Mouse (Mus musculus): ENCODE data around the gene Sst.
"Not testable (repeated sequence)": the region's sequence is repeated elsewhere in the genome, so short reads cannot be mapped to it uniquely, and the experiment has no call there.

The Sst gene

GRCm38 (mm10) chr16:23890636-23891035, at the start of gene Sst:
TSS of gene Sst (minus strand) at chr16:23890958.
- DNase-seq: no peak

- no peak for DNase-seq
These were observed 43.6 kb upstream of the Sst start for GRCm38 (mm10) chr16:23934397-23934796.

GRCm38 (mm10) chr16:23932294-23932693, 41.5 kb upstream of the Sst start, which contains the start of gene Rtp2:
TSS of gene Rtp2 (minus strand) at chr16:23932394.
- no peak for DNase-seq

DNA sequence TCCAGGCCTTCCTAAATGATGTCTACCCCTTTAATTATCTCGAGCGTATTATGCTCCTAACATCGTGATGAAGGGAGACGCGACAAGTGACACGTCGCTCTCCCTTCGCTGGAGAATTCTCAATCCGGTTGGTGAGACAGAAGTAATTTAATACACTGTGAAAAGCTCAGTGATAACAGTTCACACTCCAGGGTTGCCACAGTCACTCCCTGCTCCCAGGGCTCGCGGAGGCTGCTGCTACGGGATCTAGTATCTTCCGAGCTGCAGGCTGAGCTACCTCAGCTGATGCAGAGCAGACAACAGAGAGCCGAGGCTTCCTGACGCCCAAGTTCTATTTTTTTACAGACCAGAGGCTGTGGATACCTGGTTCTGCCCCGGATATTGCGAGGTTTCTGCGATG, 40.5 kb upstream of the Sst start:
- DNase-seq: no peak

- DNase-seq: no peak
These were observed 39.8 kb upstream of the Sst start for GRCm38 (mm10) chr16:23930426-23931073.

GRCm38 (mm10) chr16:23927301-23928114, 36.8 kb upstream of the Sst start:
- no peak for DNase-seq

- no peak for DNase-seq
These were observed 32.1 kb upstream of the Sst start for GRCm38 (mm10) chr16:23922906-23923305.

- no peak for DNase-seq
These were observed 30.9 kb upstream of the Sst start for GRCm38 (mm10) chr16:23921697-23922096.

GRCm38 (mm10) chr16:23919418-23919817, 28.7 kb upstream of the Sst start:
- no peak for DNase-seq

DNA sequence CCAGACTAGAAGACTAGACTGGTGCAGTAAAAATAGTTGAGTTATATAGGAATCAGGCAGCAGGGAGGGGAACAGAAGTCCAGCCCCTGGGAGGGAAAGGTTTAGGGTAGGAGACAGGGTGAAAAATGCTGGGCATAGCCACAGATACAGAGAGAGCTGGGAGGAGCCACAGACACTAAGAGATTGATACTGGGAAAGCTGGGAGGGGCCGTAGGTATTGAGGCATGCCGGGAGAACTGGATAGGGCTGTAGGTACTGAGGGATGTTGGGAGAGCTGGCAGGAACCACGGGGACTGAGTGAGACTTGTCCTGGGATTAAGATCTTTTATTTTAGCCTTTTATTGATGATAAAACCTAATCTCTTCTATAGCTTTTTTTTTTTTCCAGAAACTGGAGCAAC, 22.6 kb upstream of the Sst start:
- no peak for DNase-seq

DNA sequence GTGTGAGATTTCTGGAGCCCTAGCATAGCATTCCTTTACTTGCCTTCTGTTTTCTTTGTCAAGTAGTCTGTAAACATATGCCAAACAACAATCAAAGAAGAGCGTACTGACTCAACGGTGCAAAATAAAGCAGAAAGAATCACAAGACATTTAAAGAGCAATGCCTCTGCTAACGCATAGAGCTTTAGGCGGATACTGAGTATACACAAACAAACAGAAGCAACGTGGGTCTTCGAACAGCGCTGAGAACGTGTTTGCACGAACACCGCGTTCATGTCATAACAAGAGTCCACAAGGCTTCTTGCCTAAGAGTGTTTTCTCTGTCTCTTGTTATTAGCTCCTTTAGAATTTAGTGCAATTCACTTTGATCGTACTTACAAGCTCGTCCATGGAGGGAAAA, 22.0 kb upstream of the Sst start:
- no peak for DNase-seq

DNA sequence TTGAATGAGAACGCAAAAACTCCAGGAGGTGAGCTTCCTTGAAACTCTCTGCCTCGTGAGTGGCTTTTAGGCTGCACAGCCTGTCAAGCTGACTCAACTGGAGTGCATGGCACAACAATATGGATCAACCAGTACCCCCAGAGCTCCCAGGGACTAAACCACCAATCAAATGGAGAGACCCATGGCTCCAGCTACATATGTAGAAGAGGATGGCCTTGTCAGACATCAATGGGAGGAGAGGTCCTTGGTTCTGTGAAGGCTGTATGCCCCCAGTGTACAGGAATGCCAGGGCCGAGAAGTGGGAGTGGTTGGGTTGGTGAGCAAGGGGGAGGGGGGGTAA, 18.2 kb upstream of the Sst start:
- not testable (repeated sequence) for DNase-seq

- not testable (repeated sequence) for DNase-seq
These were observed 17.6 kb upstream of the Sst start for GRCm38 (mm10) chr16:23908076-23909014.

DNA sequence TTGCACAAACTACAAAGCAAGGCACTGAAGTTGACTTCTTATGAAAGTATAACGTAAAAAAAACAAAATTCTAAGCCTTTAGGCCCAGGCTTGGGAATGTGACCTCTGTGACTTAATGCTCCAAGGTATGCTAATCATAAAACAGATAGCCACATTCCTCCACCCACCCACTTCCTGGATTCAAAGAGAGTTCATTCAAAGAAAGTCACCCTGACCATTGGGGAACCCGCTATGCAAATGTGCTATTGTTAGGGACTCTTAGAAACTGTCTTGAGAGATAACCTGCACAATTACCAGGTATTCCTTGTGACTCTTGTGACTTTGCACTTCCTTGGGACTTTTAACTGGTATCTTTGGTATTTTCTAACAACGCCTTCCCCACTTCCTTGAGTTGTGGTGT, 15.8 kb upstream of the Sst start:
- not testable (repeated sequence) for DNase-seq

GRCm38 (mm10) chr16:23901411-23901810, 10.7 kb upstream of the Sst start:
- DNase-seq: no peak

DNA sequence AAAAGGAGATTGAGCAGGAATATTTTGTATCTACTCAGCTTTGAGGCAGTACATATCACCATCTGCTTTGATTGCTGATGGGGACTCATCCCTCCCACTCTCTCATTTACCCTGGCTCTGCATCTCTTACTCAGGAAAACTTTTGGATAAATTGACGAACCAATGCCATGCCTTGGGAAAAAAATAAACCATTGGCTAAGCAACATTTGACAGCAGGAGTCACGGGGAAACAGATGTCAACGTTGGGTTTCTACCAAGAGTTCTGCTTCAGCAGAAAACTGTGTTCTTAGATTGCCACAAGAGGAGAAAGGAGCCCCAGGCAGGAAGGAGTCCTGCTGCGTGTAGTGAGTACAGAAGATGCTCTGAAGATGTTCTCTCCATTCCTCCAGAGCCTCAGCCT, 9.3 kb upstream of the Sst start:
- DNase-seq: no peak

- peak; percentile 68 for DNase-seq
These were observed 8.1 kb upstream of the Sst start for GRCm38 (mm10) chr16:23898840-23899239.

DNA sequence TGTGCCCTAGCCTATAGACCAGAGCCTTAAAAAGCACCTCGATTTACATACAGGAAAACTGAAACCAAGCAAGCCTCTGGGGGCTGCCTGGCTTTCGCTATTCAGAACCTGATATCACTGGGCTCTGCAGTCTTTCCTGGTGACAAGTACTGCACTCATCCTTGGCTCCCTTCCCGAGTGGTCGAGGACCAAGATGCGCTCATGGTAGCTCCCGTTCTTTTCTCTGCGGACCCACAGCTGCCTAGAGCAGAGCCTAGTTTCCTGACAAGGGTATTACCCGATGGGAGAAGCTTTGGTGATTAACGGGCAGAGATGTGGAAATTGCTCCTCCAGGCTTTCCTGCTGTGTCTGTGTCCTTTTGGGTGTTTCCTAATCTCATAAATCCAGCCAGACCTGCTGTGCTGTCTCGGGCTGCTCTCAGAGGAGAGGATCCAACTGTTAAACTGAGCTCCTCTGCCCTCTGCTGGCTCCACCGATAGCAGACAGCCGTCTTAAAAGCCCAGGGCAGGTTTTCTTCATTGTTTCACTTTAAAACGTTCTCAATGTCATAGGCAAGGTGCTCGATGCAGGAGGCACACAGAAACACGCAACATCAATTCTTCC, 7.3 kb upstream of the Sst start:
- DNase-seq: peak; percentile 44

- no peak for DNase-seq
These were observed 6.7 kb upstream of the Sst start for GRCm38 (mm10) chr16:23897486-23897885.

- DNase-seq: no peak
These were observed 4.4 kb upstream of the Sst start for GRCm38 (mm10) chr16:23895135-23895534.

DNA sequence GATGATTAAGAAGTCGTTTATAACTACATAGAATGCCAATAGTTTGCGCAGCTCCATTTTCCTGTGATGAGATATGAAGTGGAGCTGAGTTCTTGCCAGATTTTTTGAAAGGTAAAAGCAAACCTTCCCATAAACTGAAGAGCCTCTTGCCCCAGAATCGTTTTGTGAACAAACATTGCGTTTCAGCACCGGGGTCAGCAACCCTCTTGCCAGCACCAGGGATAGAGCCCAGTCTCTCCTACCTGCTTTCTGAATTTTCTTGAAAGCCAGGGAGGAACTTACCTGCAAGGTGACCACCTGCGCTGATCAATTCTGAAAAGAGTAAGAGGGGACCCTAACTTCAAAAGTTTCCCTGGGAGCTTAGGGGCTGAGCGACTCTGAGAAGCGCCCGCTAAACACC, 607 bp downstream of the Sst start:
- DNase-seq: no peak

DNA sequence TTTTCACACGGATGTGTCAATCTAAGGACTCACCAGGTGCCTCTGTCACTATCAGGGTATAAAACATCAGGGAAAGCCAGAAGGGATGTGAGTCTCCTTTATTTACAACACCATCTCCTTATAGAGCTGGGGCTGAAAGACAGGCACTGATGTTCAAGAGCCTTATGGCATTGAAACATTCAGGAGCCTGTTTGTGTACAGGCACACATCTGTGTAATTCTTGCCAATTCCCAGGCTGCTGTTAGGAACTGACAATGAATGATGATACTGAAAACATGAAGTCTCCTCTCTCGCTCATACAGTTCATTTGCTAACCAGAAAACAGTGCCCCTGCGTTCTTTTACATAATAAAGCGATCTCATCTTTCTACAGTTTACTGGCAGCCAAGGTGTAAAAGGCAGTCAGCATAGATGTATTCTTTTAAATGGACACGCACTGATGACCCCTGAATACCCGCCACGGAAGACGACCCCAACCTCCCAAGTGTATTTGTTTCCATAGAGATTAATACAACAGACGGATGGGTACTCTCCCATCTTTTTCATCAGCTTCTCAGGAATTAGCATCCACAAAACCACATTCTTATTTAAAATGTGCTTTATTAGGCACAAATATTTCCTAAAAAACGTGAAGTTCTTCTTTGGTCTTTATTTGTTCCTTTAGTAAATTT, 2.7 kb downstream of the Sst start:
- no peak for DNase-seq

Data from cerebellum, adult 8-10 months (tissue).